Mouse (Mus musculus) CH12.LX (cell line): ENCODE measurements around the gene Vta1.

Experiments used
- BHLHE40 ChIP-seq: IDR thresholded peaks from 2 replicates; pipeline ENCODE4 v1.6.1; 2011; ENCODE audit warnings: mild to moderate bottlenecking, low read depth, low read length, improper control_type of control experiment
- CHD1 ChIP-seq: IDR thresholded peaks from 2 replicates; pipeline ENCODE4 v1.6.1; 2012; ENCODE audit warnings: low read depth, low read length, improper control_type of control experiment, inconsistent platforms
- CTCF ChIP-seq, 2 experiments: IDR thresholded peaks in 1 of 2; conservative IDR thresholded peaks in 1 of 2; 2 replicates each; pipeline ENCODE4 v1.5.1; 2011 to 2012; ENCODE audit warnings: low read depth in 2 of 2, low read length in 2 of 2, improper control_type of control experiment in 1 of 2, inconsistent platforms in 1 of 2, mild to moderate bottlenecking in 1 of 2, moderate library complexity in 1 of 2
- EP300 ChIP-seq: IDR thresholded peaks from 2 replicates; pipeline ENCODE4 v1.6.1; 2011; ENCODE audit warnings: low read length, improper control_type of control experiment
- HCFC1 ChIP-seq: IDR thresholded peaks from 2 replicates; pipeline ENCODE4 v1.6.1; 2012; ENCODE audit warnings: low read depth, mild to moderate bottlenecking, inconsistent platforms, low read length, improper control_type of control experiment
- JUND ChIP-seq: conservative IDR thresholded peaks from 2 replicates; pipeline ENCODE4 v1.6.1; 2011; ENCODE audit warnings: low read depth, low read length, improper control_type of control experiment
- MXI1 ChIP-seq: IDR thresholded peaks from 2 replicates; pipeline ENCODE4 v1.6.1; 2011; ENCODE audit warnings: mild to moderate bottlenecking, low read depth, low read length, improper control_type of control experiment
- POLR2A ChIP-seq: IDR thresholded peaks from 2 replicates; pipeline ENCODE4 v1.6.1; 2011; ENCODE audit warnings: low read depth, mild to moderate bottlenecking, improper control_type of control experiment, low read length
- RAD21 ChIP-seq: IDR thresholded peaks from 2 replicates; pipeline ENCODE4 v1.6.1; 2011; ENCODE audit warnings: low read depth, mild to moderate bottlenecking, low read length, improper control_type of control experiment, moderate library complexity
- RCOR1 ChIP-seq: conservative IDR thresholded peaks from 2 replicates; pipeline ENCODE4 v1.6.1; 2012; ENCODE audit warnings: low read depth, mild to moderate bottlenecking, inconsistent platforms, low read length, improper control_type of control experiment
- SIN3A ChIP-seq: IDR thresholded peaks from 2 replicates; pipeline ENCODE4 v1.6.1; 2012; ENCODE audit warnings: low read length, improper control_type of control experiment, inconsistent platforms
- UBTF ChIP-seq: IDR thresholded peaks from 2 replicates; pipeline ENCODE4 v1.6.1; 2012; ENCODE audit warnings: low read depth, mild to moderate bottlenecking, inconsistent platforms, low read length, improper control_type of control experiment, moderate library complexity
- USF1 ChIP-seq: IDR thresholded peaks from 2 replicates; pipeline ENCODE4 v1.6.1; 2014; ENCODE audit warnings: low read depth, mild to moderate bottlenecking, inconsistent platforms, low read length, improper control_type of control experiment

GRCm38 (mm10) chr10:14703830-14704420, 1.4 kb downstream of the Vta1 start:
- TF ChIP-seq POLR2A (no peak), MXI1 (no peak), CTCF (conservative IDR thresholded peaks at IDR 0.05 in 1 of 2, IDR thresholded peaks at IDR 0.05 in 1 of 2; ENCODE audit: low read depth in 2 of 2, low read length in 2 of 2) (no peak), UBTF (no peak), BHLHE40 (no peak), USF1 (no peak), EP300 (no peak), HCFC1 (no peak), RCOR1 (no peak), SIN3A (no peak), RAD21 (no peak), CHD1 (no peak), JUND (no peak)
